Mouse (Mus musculus): Measurements from ENCODE around the gene Txndc12. TPM values are rescaled to one million over a fixed set of nuclear protein-coding genes. Genes with fewer than 3 reads are reported as not detected.

Gene Txndc12
- polyA plus RNA-seq, 2 experiments: 76.3 to 105 TPM

GRCm38 (mm10) chr4:108890876-108891275 lies 56.5 kb downstream of the Txndc12 start:
- H3K4me3 ChIP-seq (replicated peaks; ENCODE audit: low read length): no peak overlapping the region
- H3K9me3 ChIP-seq (ENCODE audit: control insufficient read depth, low read length): no peaks in the 10 kb centered on the region
- H3K9ac ChIP-seq (ENCODE audit: low read depth, low read length, severe bottlenecking): no peak overlapping the region
- 85% methylated on average over 6 of the region's 6 CpGs for WGBS
- no peaks in the 10 kb centered on the region for H3K36me3 ChIP-seq (ENCODE audit: control insufficient read depth, insufficient read depth, low read length)
- no peaks in the 10 kb centered on the region for H3K27me3 ChIP-seq (ENCODE audit: control insufficient read depth, insufficient read depth, low read length)
- H3K27ac ChIP-seq (replicated peaks; ENCODE audit: low read depth, low read length): no peak overlapping the region
- no peak for TF ChIP-seq POLR2A (IDR thresholded peaks at IDR 0.05; ENCODE audit: borderline replicate concordance, extremely low read depth, insufficient read depth, insufficient read length)
- DNase-seq (ENCODE audit: low spot score): no peak
- no peaks in the 10 kb centered on the region for H3K4me1 ChIP-seq (ENCODE audit: control insufficient read depth, insufficient read depth, low read length)
- no peak overlapping the region for H3K4me2 ChIP-seq (replicated peaks; ENCODE audit: low read depth, low read length, severe bottlenecking)
- ATAC-seq (ENCODE audit: low FRiP score, low read depth): no peak

- DNase-seq (ENCODE audit: low spot score): no peak
- H3K4me1 ChIP-seq (ENCODE audit: control insufficient read depth, insufficient read depth, low read length): no peaks in the 10 kb centered on the region
- no peak overlapping the region for H3K9ac ChIP-seq (ENCODE audit: low read depth, low read length, severe bottlenecking)
- ATAC-seq (ENCODE audit: low FRiP score, low read depth): no peak
- H3K27me3 ChIP-seq (ENCODE audit: control insufficient read depth, insufficient read depth, low read length): no peaks in the 10 kb centered on the region
- no peaks in the 10 kb centered on the region for H3K9me3 ChIP-seq (ENCODE audit: control insufficient read depth, low read length)
- H3K4me3 ChIP-seq (replicated peaks; ENCODE audit: low read length): no peak overlapping the region
- no peak overlapping the region for H3K4me2 ChIP-seq (replicated peaks; ENCODE audit: low read depth, low read length, severe bottlenecking)
- H3K36me3 ChIP-seq (ENCODE audit: control insufficient read depth, insufficient read depth, low read length): no peaks in the 10 kb centered on the region
- 81% methylated on average over 7 of the region's 7 CpGs for WGBS
- TF ChIP-seq POLR2A (IDR thresholded peaks at IDR 0.05; ENCODE audit: borderline replicate concordance, extremely low read depth, insufficient read depth, insufficient read length): no peak
- no peak overlapping the region for H3K27ac ChIP-seq (replicated peaks; ENCODE audit: low read depth, low read length)
These were observed 66.0 kb downstream of the Txndc12 start for GRCm38 (mm10) chr4:108900421-108900820.

- DNase-seq (ENCODE audit: low spot score) (no peak), ATAC-seq (ENCODE audit: low FRiP score, low read depth) (no peak)
- Histone ChIP-seq H3K4me3 (replicated peaks; ENCODE audit: low read length) (no peak overlapping the region), H3K27me3 (ENCODE audit: control insufficient read depth, insufficient read depth, low read length) (no peaks in the 10 kb centered on the region), H3K4me2 (replicated peaks; ENCODE audit: low read depth, low read length, severe bottlenecking) (no peak overlapping the region), H3K36me3 (ENCODE audit: control insufficient read depth, insufficient read depth, low read length) (no peaks in the 10 kb centered on the region), H3K4me1 (ENCODE audit: control insufficient read depth, insufficient read depth, low read length) (no peaks in the 10 kb centered on the region), H3K9ac (ENCODE audit: low read depth, low read length, severe bottlenecking) (no peak overlapping the region), H3K27ac (replicated peaks; ENCODE audit: low read depth, low read length) (no peak overlapping the region), H3K9me3 (ENCODE audit: control insufficient read depth, low read length) (no peaks in the 10 kb centered on the region)
- 92% methylated on average over 9 of the region's 9 CpGs for WGBS
- TF ChIP-seq POLR2A (IDR thresholded peaks at IDR 0.05; ENCODE audit: borderline replicate concordance, extremely low read depth, insufficient read depth, insufficient read length): no peak
These were observed 68.5 kb downstream of the Txndc12 start for GRCm38 (mm10) chr4:108902886-108903285.

- no peak overlapping the region for H3K27ac ChIP-seq (replicated peaks; ENCODE audit: low read depth, low read length)
- H3K4me3 ChIP-seq (replicated peaks; ENCODE audit: low read length): no peak overlapping the region
- WGBS: 92% methylated on average over 9 of the region's 9 CpGs
- H3K9me3 ChIP-seq (ENCODE audit: control insufficient read depth, low read length): no peaks in the 10 kb centered on the region
- H3K36me3 ChIP-seq (ENCODE audit: control insufficient read depth, insufficient read depth, low read length): no peaks in the 10 kb centered on the region
- H3K9ac ChIP-seq (ENCODE audit: low read depth, low read length, severe bottlenecking): no peak overlapping the region
- no peak for ATAC-seq (ENCODE audit: low FRiP score, low read depth)
- no peaks in the 10 kb centered on the region for H3K27me3 ChIP-seq (ENCODE audit: control insufficient read depth, insufficient read depth, low read length)
- no peak for DNase-seq (ENCODE audit: low spot score)
- no peaks in the 10 kb centered on the region for H3K4me1 ChIP-seq (ENCODE audit: control insufficient read depth, insufficient read depth, low read length)
- TF ChIP-seq POLR2A (IDR thresholded peaks at IDR 0.05; ENCODE audit: borderline replicate concordance, extremely low read depth, insufficient read depth, insufficient read length): no peak
- no peak overlapping the region for H3K4me2 ChIP-seq (replicated peaks; ENCODE audit: low read depth, low read length, severe bottlenecking)
These were observed 68.9 kb downstream of the Txndc12 start for GRCm38 (mm10) chr4:108903346-108903745.

- H3K27me3 ChIP-seq (ENCODE audit: control insufficient read depth, insufficient read depth, low read length): no peaks in the 10 kb centered on the region
- ATAC-seq (ENCODE audit: low FRiP score, low read depth) (no peak), DNase-seq (ENCODE audit: low spot score) (no peak)
- H3K9me3 ChIP-seq (ENCODE audit: control insufficient read depth, low read length): no peaks in the 10 kb centered on the region
- WGBS: 52% methylated on average over 6 of the region's 6 CpGs
- H3K4me3 ChIP-seq (replicated peaks; ENCODE audit: low read length): no peak overlapping the region
- H3K27ac ChIP-seq (replicated peaks; ENCODE audit: low read depth, low read length): no peak overlapping the region
- no peak overlapping the region for H3K9ac ChIP-seq (ENCODE audit: low read depth, low read length, severe bottlenecking)
- H3K36me3 ChIP-seq (ENCODE audit: control insufficient read depth, insufficient read depth, low read length): no peaks in the 10 kb centered on the region
- TF ChIP-seq POLR2A (IDR thresholded peaks at IDR 0.05; ENCODE audit: borderline replicate concordance, extremely low read depth, insufficient read depth, insufficient read length): no peak
- H3K4me1 ChIP-seq (ENCODE audit: control insufficient read depth, insufficient read depth, low read length): no peaks in the 10 kb centered on the region
- H3K4me2 ChIP-seq (replicated peaks; ENCODE audit: low read depth, low read length, severe bottlenecking): no peak overlapping the region
These were observed 69.7 kb downstream of the Txndc12 start for GRCm38 (mm10) chr4:108904076-108904475.

- H3K27ac ChIP-seq (replicated peaks; ENCODE audit: low read depth, low read length): no peak overlapping the region
- H3K4me3 ChIP-seq (replicated peaks; ENCODE audit: low read length): no peak overlapping the region
- H3K9ac ChIP-seq (ENCODE audit: low read depth, low read length, severe bottlenecking): no peak overlapping the region
- no peak for TF ChIP-seq POLR2A (IDR thresholded peaks at IDR 0.05; ENCODE audit: borderline replicate concordance, extremely low read depth, insufficient read depth, insufficient read length)
- no peaks in the 10 kb centered on the region for H3K27me3 ChIP-seq (ENCODE audit: control insufficient read depth, insufficient read depth, low read length)
- no peaks in the 10 kb centered on the region for H3K4me1 ChIP-seq (ENCODE audit: control insufficient read depth, insufficient read depth, low read length)
- no peak overlapping the region for H3K4me2 ChIP-seq (replicated peaks; ENCODE audit: low read depth, low read length, severe bottlenecking)
- ATAC-seq (ENCODE audit: low FRiP score, low read depth): no peak
- H3K9me3 ChIP-seq (ENCODE audit: control insufficient read depth, low read length): no peaks in the 10 kb centered on the region
- H3K36me3 ChIP-seq (ENCODE audit: control insufficient read depth, insufficient read depth, low read length): no peaks in the 10 kb centered on the region
- 84% methylated on average over 10 of the region's 10 CpGs for WGBS
- no peak for DNase-seq (ENCODE audit: low spot score)
These were observed 70.4 kb downstream of the Txndc12 start for GRCm38 (mm10) chr4:108904790-108905189.
